Mouse (Mus musculus) kidney, adult 8-10 months (tissue): ENCODE data around the gene Gm47996.
"Not testable (repeated sequence)": the region's sequence is repeated elsewhere in the genome, so short reads cannot be mapped to it uniquely, and the experiment has no call there.

Source experiments
- DNase-seq, 2 experiments: peaks; one replicate each; pipeline ENCODE4 v3.0.0; 2022

Gm47996 gene

DNA sequence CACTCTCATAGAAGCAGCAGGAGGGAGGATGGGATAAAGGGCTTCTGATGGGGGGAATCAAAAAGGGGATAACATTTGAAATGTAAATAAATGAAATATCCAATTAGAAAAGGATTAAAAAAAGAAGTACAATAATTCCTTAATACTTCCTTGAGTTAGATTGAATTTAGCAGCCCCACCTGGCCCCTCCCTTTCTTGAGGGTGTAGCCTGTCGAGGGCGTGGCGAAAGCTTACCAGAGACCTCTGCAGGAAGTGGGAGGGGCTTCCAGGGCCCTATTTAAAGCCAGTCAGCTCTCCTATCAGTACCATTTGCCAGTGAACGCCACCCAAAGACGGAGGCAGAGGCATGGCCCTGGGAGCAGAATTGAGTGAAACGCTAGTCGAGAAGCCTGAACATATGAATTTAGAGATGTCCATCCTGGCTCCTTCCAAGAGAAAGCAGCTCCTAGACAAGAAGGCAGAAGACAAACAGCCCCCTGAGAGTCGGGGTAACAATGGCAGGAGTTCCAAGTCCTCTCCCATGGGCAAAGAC is at the start of gene Gm47996:
TSS of gene Gm47996 (plus strand) at position 308 of the 532 bp plus-strand sequence.
- not testable (repeated sequence) for DNase-seq

DNA sequence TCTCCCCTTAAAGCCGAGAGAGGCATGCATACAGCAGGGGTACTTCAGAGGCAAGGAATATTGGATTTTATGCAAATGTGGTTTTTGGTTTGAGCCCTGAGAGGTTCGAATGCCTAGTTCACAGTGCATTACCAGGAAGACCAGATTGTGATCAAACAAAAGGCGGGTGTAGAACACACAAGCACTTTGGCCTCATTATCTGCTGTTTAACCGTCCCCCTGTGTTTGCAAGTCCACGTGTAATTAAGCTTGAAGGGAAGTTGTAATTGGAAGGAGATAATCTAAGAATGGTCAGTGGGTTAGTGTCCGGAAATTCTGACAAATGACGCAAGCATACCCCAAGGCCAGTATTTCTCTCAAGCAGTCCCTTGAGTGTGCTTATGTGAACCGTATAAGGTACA is 43.9 kb upstream of the Gm47996 start:
- no peak for DNase-seq

DNA sequence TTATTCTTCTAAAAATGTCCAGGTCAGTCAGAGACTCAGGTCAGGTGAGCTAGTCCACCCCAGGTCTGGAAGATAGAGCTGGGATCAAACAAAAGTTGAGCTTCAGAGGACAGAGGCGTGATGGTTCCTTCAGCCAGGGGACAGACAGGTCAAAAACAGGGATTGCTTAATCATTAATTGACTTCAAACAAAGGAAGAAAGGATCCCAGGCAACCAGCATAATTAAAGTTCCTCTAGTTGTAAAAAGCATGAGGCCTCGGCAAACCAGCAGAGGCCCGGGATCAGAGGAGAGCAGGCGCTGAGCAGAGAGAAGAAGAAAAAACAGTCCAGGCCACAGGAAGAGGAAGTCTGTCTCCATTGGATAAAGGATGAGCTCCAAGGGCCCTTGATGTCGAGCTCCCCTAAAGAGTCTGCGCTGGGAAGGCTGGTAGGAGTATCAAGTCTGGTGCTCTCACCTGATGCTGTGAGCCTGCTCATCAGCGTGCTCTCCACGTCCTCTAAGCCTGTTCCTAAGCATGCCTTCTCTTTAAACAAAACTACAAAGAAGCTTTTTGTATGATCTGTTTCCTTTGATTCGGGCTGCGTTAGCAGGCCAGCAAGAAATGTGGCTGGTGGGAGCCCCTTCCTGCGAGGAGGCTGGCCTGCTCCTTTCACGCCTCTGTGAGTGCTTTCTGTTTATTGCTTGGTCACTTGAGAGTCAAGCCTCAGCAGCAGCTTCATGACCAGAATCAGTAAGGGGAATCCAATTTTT is 42.5 kb upstream of the Gm47996 start:
- no peak for DNase-seq

DNA sequence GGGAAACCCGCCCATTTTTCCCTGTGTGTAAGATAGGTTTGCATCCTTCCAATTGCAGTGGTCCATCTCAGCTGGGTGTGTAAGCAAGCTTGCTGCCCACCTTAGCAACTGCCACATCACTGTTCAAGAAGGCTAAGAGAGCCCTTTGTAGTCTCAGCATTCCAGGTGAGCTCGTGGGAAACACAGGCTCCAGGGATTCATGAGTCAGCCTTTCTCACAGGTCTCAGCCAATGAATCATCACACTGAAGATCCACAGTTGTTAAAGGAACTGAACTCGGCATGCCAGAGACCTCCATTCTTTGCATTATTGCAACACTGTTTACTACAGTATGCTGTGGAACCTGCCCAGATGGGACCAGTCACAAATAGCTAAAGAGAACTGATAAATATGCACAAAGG is 41.3 kb upstream of the Gm47996 start:
- no peak for DNase-seq

DNA sequence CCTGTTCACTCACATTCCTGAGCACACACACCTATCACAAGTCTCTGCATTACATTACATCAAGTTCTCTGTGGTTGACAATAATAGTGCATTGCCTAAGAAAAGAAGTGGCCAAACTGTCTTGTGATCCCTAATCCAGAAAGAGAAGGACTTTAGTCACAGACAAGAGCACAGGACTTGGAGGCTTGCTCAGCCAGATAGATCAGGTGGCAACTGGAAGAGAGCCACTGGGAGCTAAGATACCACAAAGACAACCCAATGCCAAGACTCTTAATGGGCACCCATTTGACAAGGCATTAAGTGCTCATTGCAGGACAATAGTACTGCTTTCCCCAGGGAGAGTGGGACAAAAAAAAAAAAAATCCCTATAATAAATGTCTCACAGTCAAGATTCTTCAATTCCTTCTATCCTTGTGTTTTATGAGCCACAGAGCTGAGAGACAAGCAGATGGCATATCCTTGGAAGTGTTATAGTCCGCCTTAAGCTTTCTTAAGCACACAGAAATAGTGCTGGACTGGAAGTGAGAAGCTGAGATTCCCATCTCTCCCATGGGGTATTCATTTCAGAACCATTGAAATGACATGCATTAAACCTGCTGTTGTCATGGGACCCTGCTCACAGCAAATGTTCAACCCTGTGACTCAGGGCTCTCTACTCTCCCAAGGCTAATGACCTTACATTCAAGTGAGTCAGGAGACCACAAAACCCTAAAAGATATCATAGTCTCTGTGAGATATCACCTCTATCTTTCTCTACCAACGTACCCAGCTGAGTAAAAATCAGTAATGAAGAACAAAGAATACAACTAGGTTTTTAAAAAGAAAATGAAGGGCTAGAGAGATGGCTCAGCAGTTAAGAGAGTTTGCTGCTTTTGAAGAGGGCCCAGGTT is 38.1 kb upstream of the Gm47996 start:
- no peak for DNase-seq

DNA sequence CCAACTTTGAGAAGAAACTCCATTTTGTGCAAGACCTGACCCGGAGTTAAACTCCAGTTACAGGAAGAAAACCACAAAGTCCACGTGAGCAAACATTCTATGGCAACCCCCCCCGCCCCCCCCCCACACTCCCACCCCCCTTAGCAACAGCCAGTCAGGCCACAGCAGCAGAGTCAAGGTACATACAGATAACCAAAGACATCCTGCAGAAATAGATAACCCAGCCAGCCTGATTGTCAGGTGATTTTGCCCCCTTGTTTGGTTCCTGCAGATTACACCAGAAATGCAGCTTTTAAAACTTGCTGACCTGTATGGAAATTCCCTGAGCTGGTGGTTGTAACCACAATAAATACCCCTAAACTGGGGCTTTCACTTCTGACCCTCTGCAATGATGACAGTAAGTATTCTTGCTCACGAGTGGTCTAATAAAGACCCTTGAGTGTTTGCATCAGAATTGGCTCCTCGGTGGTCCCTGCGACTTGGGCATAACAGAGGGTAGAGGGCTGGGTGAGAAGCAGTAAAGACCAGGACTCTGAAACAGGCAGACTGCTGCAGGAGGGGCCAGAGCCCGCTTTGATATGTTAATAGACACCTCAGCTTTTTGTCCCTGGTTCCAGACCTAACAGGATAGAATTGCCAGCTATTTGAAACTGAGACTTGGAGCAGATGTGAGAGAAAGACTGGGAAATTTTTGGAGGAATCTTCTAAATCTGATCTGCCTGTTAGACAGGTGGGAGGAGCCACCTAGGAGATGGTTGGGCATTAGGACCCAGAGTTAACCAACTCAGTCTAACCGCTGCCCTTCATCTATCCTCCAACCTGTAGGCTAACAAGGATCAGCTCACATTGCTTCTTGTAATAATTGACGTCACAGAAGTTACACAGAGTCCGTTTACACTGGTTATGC is 32.6 kb upstream of the Gm47996 start:
- DNase-seq, result peak; percentile 66 to 81

DNA sequence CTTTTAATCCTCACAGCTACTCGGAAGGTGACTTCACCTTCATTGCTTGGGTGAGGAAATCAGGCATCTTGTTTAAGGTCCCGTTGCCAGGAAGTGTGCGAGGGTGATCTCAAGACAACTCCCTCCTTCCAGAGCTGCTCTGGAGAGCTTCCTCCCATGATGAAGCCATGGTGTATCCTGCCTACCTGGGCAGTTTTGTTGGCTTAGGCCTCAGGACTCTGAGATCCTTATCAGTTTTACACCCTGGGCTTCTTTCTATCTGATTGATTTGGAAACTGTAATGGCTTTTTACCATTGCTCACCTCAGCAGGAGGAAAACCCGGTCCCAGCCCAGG is 32.0 kb upstream of the Gm47996 start:
- DNase-seq, result no peak

DNA sequence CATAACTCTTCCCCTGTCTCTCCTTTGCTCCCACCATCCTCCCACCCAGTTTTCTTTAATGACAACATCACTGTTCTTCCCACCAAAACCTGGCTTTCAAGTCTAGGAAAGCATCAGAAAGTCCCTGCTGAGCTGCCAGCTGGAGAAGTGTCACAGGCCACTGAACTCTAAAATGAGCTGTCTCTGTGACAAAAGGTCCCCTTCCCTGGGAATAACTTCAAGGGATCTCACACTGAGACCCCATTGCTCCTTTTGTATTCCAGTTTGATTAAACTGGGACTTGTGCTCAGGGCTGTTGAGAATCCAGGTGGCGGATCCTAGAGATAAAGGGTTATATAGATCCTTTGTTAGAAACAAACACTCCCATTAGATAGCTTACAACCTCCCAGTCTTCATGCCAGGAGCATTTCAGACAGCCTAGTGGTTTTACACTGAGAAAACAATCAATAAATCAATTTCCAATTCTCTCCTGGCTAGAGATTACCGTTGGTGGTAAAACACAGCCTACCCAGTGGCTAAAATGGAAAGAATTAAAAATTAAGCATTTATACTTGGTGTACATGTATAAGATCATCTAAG is 31.3 kb upstream of the Gm47996 start:
- DNase-seq, result no peak

DNA sequence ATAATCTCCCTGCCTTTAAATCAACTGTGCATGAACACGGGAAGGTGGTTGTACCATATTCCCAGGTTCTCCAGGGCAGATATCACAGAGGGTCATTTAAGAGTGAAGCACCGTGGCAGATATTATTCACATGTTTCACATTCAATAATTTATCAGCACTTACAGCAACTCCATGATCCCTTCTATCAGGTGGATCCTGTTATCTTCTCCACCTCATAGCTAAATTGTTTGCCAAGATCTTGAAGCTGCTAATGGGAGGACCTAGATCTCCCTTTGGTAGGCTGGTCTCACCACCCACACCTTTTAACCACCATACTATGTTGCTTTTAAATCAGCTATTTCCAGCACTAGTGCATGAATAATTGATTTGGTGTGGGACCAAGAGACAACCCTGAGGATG is 29.8 kb upstream of the Gm47996 start:
- DNase-seq, result no peak

DNA sequence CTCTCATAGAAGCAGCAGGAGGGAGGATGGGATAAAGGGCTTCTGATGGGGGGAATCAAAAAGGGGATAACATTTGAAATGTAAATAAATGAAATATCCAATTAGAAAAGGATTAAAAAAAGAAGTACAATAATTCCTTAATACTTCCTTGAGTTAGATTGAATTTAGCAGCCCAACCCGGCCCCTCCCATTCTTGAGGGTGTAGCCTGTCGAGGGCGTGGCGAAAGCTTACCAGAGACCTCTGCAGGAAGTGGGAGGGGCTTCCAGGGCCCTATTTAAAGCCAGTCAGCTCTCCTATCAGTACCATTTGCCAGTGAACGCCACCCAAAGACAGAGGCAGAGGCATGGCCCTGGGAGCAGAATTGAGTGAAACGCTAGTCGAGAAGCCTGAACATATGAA is 27.7 kb upstream of the Gm47996 start, which contains the start of gene Gm47985:
TSS of gene Gm47985 (plus strand) at position 272 of the 400 bp plus-strand sequence.
- DNase-seq, result not testable (repeated sequence)

DNA sequence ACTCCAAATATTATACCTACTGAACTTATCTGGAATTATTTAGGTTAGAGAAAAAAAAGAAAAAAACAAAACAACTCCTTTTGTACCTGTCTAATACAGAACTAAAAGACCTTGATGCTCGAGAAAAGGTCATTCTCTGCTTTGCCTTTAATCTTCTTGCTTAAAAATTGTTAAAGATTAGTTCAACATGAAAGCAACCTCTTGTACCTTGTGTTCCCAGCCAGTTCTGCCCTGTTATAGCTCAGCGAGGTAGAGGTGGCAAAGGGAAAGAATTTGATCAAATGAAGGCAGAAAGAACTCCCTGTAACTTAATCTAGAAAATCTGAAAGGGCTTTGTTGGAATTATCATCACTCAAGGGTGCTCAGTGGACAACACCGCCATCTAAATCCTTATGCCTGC is 23.7 kb upstream of the Gm47996 start:
- peak in 1 of 2 experiments; percentile 57 for DNase-seq

DNA sequence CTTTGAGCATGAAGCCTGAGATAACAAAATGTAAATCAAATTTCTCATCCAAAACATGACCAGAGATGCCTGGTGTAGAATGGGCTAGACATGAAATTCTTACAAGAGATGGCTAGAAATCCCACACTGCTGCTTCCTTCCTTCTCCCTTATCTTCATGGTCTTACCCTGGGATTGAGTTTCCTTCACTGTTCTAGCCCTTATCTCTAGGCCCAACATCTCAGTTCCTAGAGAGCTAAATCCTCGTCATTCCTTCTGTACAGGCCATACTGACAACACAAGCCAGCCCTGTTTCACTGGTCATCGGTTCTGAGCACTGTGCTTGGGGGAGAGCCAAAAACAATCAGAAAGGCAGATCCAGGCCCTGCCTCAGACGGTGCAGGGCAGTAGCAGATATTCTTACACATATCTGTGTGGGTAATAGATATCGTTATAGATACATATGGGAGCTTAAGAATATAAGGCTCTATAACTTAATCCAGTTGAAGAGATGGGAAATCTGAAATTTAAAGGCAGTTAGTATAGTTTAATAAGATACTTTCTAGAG is 23.0 kb upstream of the Gm47996 start:
- DNase-seq, result not testable (repeated sequence)

DNA sequence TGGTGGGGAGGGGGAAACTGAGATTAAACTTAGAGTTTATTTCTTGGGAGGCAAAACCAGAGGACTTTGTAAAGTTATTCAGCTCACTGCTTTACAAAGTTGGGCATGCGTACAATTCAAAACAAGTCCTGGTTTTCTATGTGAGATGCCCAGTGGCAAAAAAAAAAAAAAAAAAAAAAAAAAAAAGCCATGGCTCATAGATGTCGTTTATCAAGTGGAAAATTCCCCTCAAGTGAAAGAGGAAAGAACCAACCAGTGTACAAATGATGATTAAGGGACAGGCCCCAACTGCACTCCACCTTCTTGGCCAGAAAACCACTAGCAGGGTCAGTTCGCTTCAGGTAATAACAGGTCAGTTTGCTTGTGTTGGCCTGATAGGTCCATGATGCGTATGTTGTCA is 21.5 kb upstream of the Gm47996 start:
- no peak for DNase-seq

DNA sequence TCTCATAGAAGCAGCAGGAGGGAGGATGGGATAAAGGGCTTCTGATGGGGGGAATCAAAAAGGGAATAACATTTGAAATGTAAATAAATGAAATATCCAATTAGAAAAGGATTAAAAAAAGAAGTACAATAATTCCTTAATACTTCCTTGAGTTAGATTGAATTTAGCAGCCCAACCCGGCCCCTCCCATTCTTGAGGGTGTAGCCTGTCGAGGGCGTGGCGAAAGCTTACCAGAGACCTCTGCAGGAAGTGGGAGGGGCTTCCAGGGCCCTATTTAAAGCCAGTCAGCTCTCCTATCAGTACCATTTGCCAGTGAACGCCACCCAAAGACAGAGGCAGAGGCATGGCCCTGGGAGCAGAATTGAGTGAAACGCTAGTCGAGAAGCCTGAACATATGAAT is 17.9 kb upstream of the Gm47996 start, which contains the start of gene Gm8947:
TSS of gene Gm8947 (plus strand) at position 302 of the 400 bp plus-strand sequence.
- not testable (repeated sequence) for DNase-seq

DNA sequence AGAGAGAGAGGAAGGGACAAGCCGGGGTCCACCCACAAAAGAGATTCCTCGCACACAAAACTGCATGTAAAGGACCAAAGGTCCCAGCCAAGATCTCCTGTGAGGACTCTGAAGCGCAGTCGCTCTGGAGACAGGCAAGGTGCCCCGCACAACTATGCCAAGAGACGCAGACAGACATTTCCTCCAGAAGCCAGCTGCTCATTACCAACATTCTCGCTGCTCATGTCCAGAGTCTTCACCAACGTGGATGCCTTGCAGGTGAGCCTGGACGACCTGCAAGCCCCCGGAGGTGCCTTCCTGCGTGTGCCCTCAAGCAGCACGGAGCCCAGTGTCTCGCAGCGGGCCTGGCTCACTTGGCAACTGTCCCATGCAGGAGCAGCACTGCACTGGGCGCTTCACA is 17.2 kb upstream of the Gm47996 start:
- DNase-seq, result not testable (repeated sequence)

DNA sequence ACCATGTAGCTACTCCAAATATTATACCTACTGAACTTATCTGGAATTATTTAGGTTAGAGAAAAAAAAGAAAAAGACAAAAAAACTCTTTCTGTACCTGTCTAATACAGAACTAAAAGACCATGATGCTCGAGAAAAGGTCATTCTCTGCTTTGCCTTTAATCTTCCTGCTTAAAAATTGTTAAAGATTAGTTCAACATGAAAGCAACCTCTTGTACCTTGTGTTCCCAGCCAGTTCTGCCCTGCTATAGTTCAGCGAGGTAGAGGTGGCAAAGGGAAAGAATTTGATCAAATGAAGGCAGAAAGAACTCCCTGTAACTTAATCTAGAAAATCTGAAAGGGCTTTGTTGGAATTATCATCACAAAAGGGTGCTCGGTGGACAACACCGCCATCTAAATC is 13.9 kb upstream of the Gm47996 start:
- not testable (repeated sequence) for DNase-seq

DNA sequence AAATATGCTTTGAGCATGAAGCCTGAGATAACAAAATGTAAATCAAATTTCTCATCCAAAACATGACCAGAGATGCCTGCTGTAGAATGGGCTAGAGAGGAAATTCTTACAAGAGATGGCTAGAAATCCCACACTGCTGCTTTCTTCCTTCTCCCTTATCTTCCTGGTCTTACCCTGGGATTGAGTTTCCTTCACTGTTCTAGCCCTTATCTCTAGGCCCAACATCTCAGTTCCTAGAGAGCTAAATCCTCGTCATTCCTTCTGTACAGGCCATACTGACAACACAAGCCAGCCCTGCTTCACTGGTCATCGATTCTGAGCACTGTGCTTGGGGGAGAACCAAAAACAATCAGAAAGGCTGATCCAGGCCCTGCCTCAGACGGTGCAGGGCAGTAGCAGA is 13.2 kb upstream of the Gm47996 start:
- DNase-seq, result not testable (repeated sequence)

DNA sequence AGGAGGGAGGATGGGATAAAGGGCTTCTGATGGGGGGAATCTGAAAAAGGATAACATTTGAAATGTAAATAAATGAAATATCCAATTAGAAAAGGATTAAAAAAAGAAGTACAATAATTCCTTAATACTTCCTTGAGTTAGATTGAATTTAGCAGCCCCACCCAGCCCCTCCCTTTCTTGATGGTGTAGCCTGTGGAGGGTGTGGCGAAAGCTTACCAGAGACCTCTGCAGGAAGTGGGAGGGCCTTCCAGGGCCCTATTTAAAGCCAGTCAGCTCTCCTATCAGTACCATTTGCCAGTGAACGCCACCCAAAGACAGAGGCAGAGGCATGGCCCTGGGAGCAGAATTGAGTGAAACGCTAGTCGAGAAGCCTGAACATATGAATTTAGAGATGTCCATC is 11.8 kb upstream of the Gm47996 start, which contains the start of gene Gm47995:
TSS of gene Gm47995 (plus strand) at position 329 of the 400 bp plus-strand sequence.
- DNase-seq, result not testable (repeated sequence)

DNA sequence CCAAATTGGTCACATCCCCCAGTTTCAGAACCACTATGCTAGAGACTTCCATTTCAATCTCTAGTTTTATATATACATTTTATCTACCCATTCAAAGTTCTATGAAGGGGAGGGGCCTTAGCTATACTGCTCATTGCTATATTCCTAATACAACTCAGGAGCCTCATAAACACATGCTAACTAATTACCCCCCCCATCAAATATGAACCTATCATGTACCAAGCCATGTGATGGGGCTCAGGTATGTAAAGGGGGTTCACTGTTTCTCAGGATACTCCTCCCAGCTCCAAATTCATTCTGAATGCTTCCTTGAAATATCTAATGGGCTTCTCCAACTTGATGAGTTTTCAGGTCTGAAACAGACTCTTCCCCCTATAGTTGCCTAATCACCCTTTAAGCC is 9.3 kb upstream of the Gm47996 start:
- DNase-seq, result not testable (repeated sequence)

DNA sequence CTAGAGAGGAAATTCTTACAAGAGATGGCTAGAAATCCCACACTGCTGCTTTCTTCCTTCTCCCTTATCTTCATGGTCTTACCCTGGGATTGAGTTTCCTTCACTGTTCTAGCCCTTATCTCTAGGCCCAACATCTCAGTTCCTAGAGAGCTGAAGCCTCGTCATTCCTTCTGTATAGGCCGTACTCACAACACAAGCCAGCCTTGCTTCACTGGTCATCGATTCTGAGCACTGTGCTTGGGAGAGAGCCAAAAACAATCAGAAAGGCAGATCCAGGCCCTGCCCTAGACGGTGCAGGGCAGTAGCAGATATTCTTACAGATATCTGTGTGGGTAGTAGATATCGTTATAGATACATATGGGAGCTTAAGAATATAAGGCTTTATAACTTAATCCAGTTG is 7.2 kb upstream of the Gm47996 start:
- DNase-seq, result not testable (repeated sequence)

DNA sequence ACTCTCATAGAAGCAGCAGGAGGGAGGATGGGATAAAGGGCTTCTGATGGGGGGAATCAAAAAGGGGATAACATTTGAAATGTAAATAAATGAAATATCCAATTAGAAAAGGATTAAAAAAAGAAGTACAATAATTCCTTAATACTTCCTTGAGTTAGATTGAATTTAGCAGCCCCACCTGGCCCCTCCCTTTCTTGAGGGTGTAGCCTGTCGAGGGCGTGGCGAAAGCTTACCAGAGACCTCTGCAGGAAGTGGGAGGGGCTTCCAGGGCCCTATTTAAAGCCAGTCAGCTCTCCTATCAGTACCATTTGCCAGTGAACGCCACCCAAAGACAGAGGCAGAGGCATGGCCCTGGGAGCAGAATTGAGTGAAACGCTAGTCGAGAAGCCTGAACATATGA is 6.1 kb upstream of the Gm47996 start, which contains the start of gene 3110040M04Rik:
TSS of gene 3110040M04Rik (plus strand) at position 304 of the 400 bp plus-strand sequence.
- DNase-seq, result not testable (repeated sequence)

DNA sequence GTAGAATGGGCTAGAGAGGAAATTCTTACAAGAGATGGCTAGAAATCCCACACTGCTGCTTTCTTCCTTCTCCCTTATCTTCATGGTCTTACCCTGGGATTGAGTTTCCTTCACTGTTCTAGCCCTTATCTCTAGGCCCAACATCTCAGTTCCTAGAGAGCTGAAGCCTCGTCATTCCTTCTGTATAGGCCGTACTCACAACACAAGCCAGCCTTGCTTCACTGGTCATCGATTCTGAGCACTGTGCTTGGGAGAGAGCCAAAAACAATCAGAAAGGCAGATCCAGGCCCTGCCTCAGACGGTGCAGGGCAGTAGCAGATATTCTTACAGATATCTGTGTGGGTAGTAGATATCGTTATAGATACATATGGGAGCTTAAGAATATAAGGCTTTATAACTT is 1.4 kb upstream of the Gm47996 start:
- DNase-seq, result not testable (repeated sequence)
